Mouse (Mus musculus): Measurements from ENCODE around the gene Ntrk2. TPM values are rescaled to one million over a fixed set of nuclear protein-coding genes. Genes with fewer than 3 reads are reported as not detected.

Gene Ntrk2
- polyA plus RNA-seq, 1 experiment: 19.1 TPM

DNA sequence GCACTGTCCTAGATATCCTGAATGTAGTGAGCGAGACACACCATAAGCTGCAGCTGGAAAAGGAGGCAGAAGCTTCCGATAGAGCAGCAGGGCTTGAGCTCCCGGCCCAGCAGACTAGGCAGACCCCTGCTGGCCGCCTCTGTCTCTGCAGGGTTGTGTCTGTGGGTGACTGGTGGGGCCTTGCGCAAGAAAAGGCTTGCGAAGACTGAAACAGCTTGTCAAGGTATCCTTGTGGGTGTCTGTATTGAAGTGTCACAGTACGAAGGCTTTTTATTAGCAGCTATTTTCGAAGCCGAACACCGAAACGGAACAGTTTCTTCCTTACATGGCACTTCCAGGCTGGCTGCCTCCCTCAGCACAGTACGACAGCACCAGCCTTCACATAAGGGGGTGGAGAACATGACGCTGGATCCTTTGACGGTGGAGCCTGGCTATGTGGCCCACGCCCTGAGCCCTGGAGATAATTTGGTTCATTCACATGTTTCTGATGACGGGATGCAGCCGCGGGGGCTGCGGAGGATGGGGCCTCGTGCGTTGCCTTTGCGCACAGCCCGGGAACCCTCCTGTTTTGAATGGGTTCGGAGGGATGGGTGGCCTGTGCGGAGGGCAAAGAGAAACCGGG, 267.4 kb downstream of the Ntrk2 start:
- Histone ChIP-seq H3K4me1 (ENCODE audit: control insufficient read depth, insufficient read depth, low read length) (no peaks in the 10 kb centered on the region; the same call in 1 of the 2 replicates), H3K4me3 (replicated peaks; ENCODE audit: extremely low read depth, low read depth, low read length) (no peak overlapping the region)
- TF ChIP-seq POLR2A (IDR thresholded peaks at IDR 0.05; ENCODE audit: borderline replicate concordance, extremely low read depth, low read depth, low read length) (no peak), CTCF (IDR thresholded peaks at IDR 0.05; ENCODE audit: insufficient read depth, low read length) (peak; percentile 68)
- 28% methylated on average over 26 of the region's 26 CpGs for WGBS
- peak; percentile 66 for DNase-seq

GRCm38 (mm10) chr13:59076489-59076888, 270.1 kb downstream of the Ntrk2 start:
- no peak for TF ChIP-seq CTCF (IDR thresholded peaks at IDR 0.05; ENCODE audit: insufficient read depth, low read length)
- TF ChIP-seq POLR2A (IDR thresholded peaks at IDR 0.05; ENCODE audit: borderline replicate concordance, extremely low read depth, low read depth, low read length): no peak
- DNase-seq: no peak
- H3K4me3 ChIP-seq (replicated peaks; ENCODE audit: extremely low read depth, low read depth, low read length): no peak overlapping the region
- H3K4me1 ChIP-seq (ENCODE audit: control insufficient read depth, insufficient read depth, low read length): no peaks in the 10 kb centered on the region; the same call in 1 of the 2 replicates
- 53% methylated on average over 4 of the region's 4 CpGs for WGBS

DNA sequence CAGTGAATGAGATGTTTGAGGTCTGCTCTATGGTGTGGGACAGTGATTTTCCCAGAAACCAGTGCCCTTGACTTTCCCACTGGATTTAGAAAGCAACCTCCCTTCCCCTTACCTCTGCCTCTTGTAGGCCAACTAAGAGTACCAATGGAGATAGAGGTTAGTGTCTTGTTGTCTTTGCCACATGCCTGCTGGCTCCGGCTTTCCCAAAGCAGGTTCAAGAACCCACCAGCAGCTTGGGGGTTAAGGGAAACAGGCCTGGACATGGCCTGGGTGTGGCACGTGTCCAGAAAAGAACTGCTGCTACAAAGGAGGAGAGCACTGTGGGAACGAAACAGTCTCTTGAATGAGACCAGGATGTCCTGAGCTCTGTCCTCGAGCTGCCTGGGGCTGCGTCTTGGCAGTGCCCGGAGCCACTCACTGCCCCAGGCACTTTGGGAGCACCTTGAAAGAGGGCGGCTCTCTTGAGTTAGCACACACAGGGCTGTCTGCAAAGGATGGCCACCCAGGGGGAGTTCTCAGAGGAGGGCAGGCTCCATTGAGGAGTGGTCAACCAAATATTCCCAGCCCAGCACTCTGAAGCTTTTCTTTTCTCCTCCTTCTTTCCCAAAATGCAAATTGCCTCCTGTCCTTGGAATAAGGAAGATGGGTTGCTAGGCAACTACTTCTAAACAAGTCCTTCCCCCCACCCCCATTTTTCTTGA, 273.5 kb downstream of the Ntrk2 start:
- Histone ChIP-seq H3K4me1 (ENCODE audit: control insufficient read depth, insufficient read depth, low read length) (no peaks in the 10 kb centered on the region), H3K4me3 (replicated peaks; ENCODE audit: extremely low read depth, low read depth, low read length) (no peak overlapping the region)
- 44% methylated on average over 7 of the region's 7 CpGs for WGBS
- no peak for DNase-seq
- TF ChIP-seq POLR2A (IDR thresholded peaks at IDR 0.05; ENCODE audit: borderline replicate concordance, extremely low read depth, low read depth, low read length) (no peak), CTCF (IDR thresholded peaks at IDR 0.05; ENCODE audit: insufficient read depth, low read length) (no peak)

DNA sequence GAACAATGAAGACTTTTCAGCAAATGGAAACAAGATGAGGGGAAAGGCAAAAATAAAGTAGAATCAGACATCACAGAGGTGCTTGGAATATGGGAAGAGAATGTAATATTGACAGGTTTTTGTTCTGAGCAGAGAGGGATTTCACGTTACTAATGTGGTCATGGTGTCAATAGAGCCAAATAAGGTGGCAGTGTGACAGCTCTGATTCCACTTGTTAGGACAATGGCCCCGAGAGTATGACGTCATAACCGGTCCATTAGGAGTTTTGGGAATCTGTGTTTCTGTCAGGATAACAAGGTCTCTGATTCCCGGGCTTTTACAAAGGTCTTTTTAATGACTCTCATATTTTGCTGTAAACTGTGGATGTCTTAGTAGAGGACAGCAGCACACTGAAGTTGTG, 274.1 kb downstream of the Ntrk2 start:
- Histone ChIP-seq H3K4me3 (replicated peaks; ENCODE audit: extremely low read depth, low read depth, low read length) (no peak overlapping the region), H3K4me1 (ENCODE audit: control insufficient read depth, insufficient read depth, low read length) (no peaks in the 10 kb centered on the region)
- 70% methylated on average over 5 of the region's 5 CpGs for WGBS
- no peak for DNase-seq
- TF ChIP-seq CTCF (IDR thresholded peaks at IDR 0.05; ENCODE audit: insufficient read depth, low read length) (no peak), POLR2A (IDR thresholded peaks at IDR 0.05; ENCODE audit: borderline replicate concordance, extremely low read depth, low read depth, low read length) (no peak)

- no peak for TF ChIP-seq CTCF (IDR thresholded peaks at IDR 0.05; ENCODE audit: insufficient read depth, low read length)
- WGBS: 81% methylated on average over 4 of the region's 4 CpGs
Observed at GRCm38 (mm10) chr13:59089016-59089415, 282.6 kb downstream of the Ntrk2 start.

GRCm38 (mm10) chr13:59091138-59091971, 285.0 kb downstream of the Ntrk2 start:
- no peak for TF ChIP-seq POLR2A (IDR thresholded peaks at IDR 0.05; ENCODE audit: borderline replicate concordance, extremely low read depth, low read depth, low read length)
- no peak for TF ChIP-seq CTCF (IDR thresholded peaks at IDR 0.05; ENCODE audit: insufficient read depth, low read length)
- Histone ChIP-seq H3K4me1 (ENCODE audit: control insufficient read depth, insufficient read depth, low read length) (no peaks in the 10 kb centered on the region), H3K4me3 (replicated peaks; ENCODE audit: extremely low read depth, low read depth, low read length) (no peak overlapping the region)
- WGBS: 54% methylated on average over 13 of the region's 13 CpGs
- DNase-seq: no peak

More at GRCm38 (mm10) chr13:59089016-59089415, 282.6 kb downstream of the Ntrk2 start:
- H3K4me1 ChIP-seq (ENCODE audit: control insufficient read depth, insufficient read depth, low read length): no peaks in the 10 kb centered on the region
- H3K4me3 ChIP-seq (replicated peaks; ENCODE audit: extremely low read depth, low read depth, low read length): no peak overlapping the region
- DNase-seq: no peak

GRCm38 (mm10) chr13:59092045-59092857, 285.9 kb downstream of the Ntrk2 start:
- TF ChIP-seq CTCF (IDR thresholded peaks at IDR 0.05; ENCODE audit: insufficient read depth, low read length) (no peak), POLR2A (IDR thresholded peaks at IDR 0.05; ENCODE audit: borderline replicate concordance, extremely low read depth, low read depth, low read length) (no peak)
- Histone ChIP-seq H3K4me1 (ENCODE audit: control insufficient read depth, insufficient read depth, low read length) (no peaks in the 10 kb centered on the region), H3K4me3 (replicated peaks; ENCODE audit: extremely low read depth, low read depth, low read length) (no peak overlapping the region)
- WGBS: 64% methylated on average over 10 of the region's 10 CpGs
- DNase-seq: no peak

GRCm38 (mm10) chr13:59092858-59093154, 286.4 kb downstream of the Ntrk2 start:
- Histone ChIP-seq H3K4me1 (ENCODE audit: control insufficient read depth, insufficient read depth, low read length) (no peaks in the 10 kb centered on the region), H3K4me3 (replicated peaks; ENCODE audit: extremely low read depth, low read depth, low read length) (no peak overlapping the region)
- TF ChIP-seq POLR2A (IDR thresholded peaks at IDR 0.05; ENCODE audit: borderline replicate concordance, extremely low read depth, low read depth, low read length) (no peak), CTCF (IDR thresholded peaks at IDR 0.05; ENCODE audit: insufficient read depth, low read length) (no peak)
- DNase-seq: no peak
- WGBS: 40% methylated on average over 4 of the region's 4 CpGs

DNA sequence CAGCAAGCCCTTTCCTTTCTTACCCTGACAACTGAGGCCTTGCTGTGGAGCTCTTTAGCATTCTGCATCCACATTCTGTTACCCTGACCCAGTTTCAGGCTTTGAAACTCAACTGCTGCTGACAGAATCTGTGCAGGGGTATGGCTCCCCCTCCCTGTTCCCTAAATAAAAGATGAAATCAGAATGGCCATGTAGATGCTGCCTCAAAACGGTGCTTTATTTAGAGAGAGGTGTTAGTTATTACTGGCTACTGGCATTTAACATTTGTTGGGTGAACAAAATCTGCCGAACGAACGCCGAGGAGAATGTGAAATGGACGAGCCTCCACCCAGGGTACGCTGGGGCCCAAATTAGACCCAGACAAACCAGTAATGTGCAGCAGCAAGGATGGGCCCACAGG, 288.4 kb downstream of the Ntrk2 start:
- TF ChIP-seq CTCF (IDR thresholded peaks at IDR 0.05; ENCODE audit: insufficient read depth, low read length) (no peak), POLR2A (IDR thresholded peaks at IDR 0.05; ENCODE audit: borderline replicate concordance, extremely low read depth, low read depth, low read length) (no peak)
- no peak for DNase-seq
- Histone ChIP-seq H3K4me1 (ENCODE audit: control insufficient read depth, insufficient read depth, low read length) (no peaks in the 10 kb centered on the region), H3K4me3 (replicated peaks; ENCODE audit: extremely low read depth, low read depth, low read length) (no peak overlapping the region)
- WGBS: 89% methylated on average over 7 of the region's 7 CpGs

All from lung, adult 2 months (tissue).